Mouse (Mus musculus) cerebellum, adult 2 months (tissue): ENCODE measurements at regions not wholly inside any gene's neighbourhood (a gene's known extent, or its start where the extent isn't known, plus 50 kb on each side); places are given as distances from the start of the nearest gene placed in this dataset.

Experiments used
- CTCF ChIP-seq: fragments of 200-500 bp; IDR thresholded peaks from 2 replicates; pipeline ENCODE4 v1.5.1; 2011; ENCODE audit warnings: low read depth, mild to moderate bottlenecking, control low read depth, low read length, moderate library complexity, borderline replicate concordance; ENCODE audit not compliant: insufficient read depth
- POLR2A ChIP-seq: fragments of 200-500 bp; IDR thresholded peaks from 2 replicates; pipeline ENCODE4 v1.6.1; 2011; ENCODE audit warnings: low read length, control low read depth, borderline replicate concordance; ENCODE audit not compliant: insufficient read depth

GRCm38 (mm10) chr10:87286831-87287230 is 206.6 kb downstream of the Ascl1 start:
- TF ChIP-seq CTCF: no peak
- no peak for TF ChIP-seq POLR2A
